Mouse (Mus musculus) liver, adult 2 months (tissue): ENCODE data around the gene Cplx2.

Experiments used
- CTCF ChIP-seq: fragments of 200-500 bp; IDR thresholded peaks from 2 replicates; pipeline ENCODE4 v1.5.1; 2011; ENCODE audit warnings: low read depth, low read length, control low read depth
- POLR2A ChIP-seq: fragments of 200-500 bp; IDR thresholded peaks from 2 replicates; pipeline ENCODE4 v1.6.1; 2011; ENCODE audit warnings: low read length, control low read depth; ENCODE audit not compliant: insufficient read depth; ENCODE audit errors: extremely low read depth

DNA sequence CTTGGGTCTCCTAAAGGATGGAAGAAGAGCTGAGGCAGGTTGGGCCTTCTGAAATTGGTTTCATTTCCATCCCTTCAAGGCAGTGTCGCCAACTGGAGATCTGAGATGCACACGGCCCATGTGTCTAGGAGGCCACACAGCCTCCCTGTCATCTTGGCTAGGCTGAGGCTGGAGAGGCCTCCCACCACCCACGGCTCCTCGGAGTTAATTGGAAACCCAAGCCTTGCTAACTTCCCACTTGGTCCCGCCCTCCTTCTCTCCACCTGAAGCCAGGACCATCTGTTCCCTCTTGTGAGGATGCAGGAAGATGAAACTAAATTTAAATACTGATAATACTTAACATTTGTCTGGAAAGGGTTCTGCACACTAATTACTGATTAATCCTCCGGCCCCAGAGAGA is 34.1 kb upstream of the Cplx2 start:
- TF ChIP-seq POLR2A (no peak), CTCF (no peak)
